Mouse (Mus musculus): ENCODE data around the gene Grk2.
"Not testable (repeated sequence)": the region's sequence is repeated elsewhere in the genome, so short reads cannot be mapped to it uniquely, and the experiment has no call there.

Grk2 gene

GRCm38 (mm10) chr19:4270187-4270586 lies 35.8 kb downstream of the Grk2 start:
- in situ Hi-C loops (cut with MseI, MboI), result no loop called here

- in situ Hi-C loops (cut with MseI, MboI), result loop anchor here in 1 of 2 experiments (5.0 kb wide), 1 partner anchor 34 kb away; no protein-coding TSS in a partner anchor
These were observed 37.3 kb downstream of the Grk2 start, which contains the start of gene Ssh3 for GRCm38 (mm10) chr19:4268566-4269361. Gene Ssh3 (minus strand): TSS chr19:4269180.

GRCm38 (mm10) chr19:4265956-4266355 lies 40.1 kb downstream of the Grk2 start:
- in situ Hi-C loops (cut with MseI, MboI), result loop anchor here in 1 of 2 experiments (5.0 kb wide), 1 partner anchor 36 kb away; no protein-coding TSS in a partner anchor

GRCm38 (mm10) chr19:4264171-4264780 lies 41.7 kb downstream of the Grk2 start:
- in situ Hi-C loops (cut with MseI, MboI), result loop anchor here in 1 of 2 experiments (5.0 kb wide), 1 partner anchor 38 kb away; no protein-coding TSS in a partner anchor

- in situ Hi-C loops (cut with MseI, MboI), result loop anchor here in 1 of 2 experiments (5.0 kb wide), 1 partner anchor 39 kb away; no protein-coding TSS in a partner anchor
These were observed 42.3 kb downstream of the Grk2 start for GRCm38 (mm10) chr19:4263702-4264101.

GRCm38 (mm10) chr19:4262756-4263155 lies 43.3 kb downstream of the Grk2 start:
- in situ Hi-C loops (cut with MseI, MboI), result loop anchor here in 1 of 2 experiments (5.0 kb wide), 1 partner anchor 40 kb away; no protein-coding TSS in a partner anchor

- in situ Hi-C loops (cut with MseI, MboI), result loop anchor here in 1 of 2 experiments (5.0 kb wide), 1 partner anchor 41 kb away; no protein-coding TSS in a partner anchor
These were observed 44.9 kb downstream of the Grk2 start for GRCm38 (mm10) chr19:4261038-4261698.

- in situ Hi-C loops (cut with MseI, MboI), result no loop called here
These were observed 48.1 kb downstream of the Grk2 start for GRCm38 (mm10) chr19:4257897-4258252.

GRCm38 (mm10) chr19:4257216-4257896 lies 48.7 kb downstream of the Grk2 start:
- in situ Hi-C loops (cut with MseI, MboI), result no loop called here

GRCm38 (mm10) chr19:4255583-4256162 lies 50.3 kb downstream of the Grk2 start:
- in situ Hi-C loops (cut with MseI, MboI), result no loop called here

GRCm38 (mm10) chr19:4254230-4254629 lies 51.8 kb downstream of the Grk2 start:
- in situ Hi-C loops (cut with MseI, MboI), result no loop called here

GRCm38 (mm10) chr19:4248683-4249082 lies 57.3 kb downstream of the Grk2 start:
- in situ Hi-C loops (cut with MseI, MboI), result not testable (repeated sequence)

- in situ Hi-C loops (cut with MseI, MboI), result no loop called here
These were observed 59.0 kb downstream of the Grk2 start for GRCm38 (mm10) chr19:4247010-4247409.

- in situ Hi-C loops (cut with MseI, MboI), result loop anchor here in 1 of 2 experiments (5.0 kb wide), 1 partner anchor 37 kb away; no protein-coding TSS in a partner anchor
These were observed 61.2 kb downstream of the Grk2 start for GRCm38 (mm10) chr19:4244775-4245174.

- in situ Hi-C loops (cut with MseI, MboI), result loop anchor here in 1 of 2 experiments (5.0 kb wide), 1 partner anchor 35 kb away; no protein-coding TSS in a partner anchor
These were observed 63.6 kb downstream of the Grk2 start for GRCm38 (mm10) chr19:4242416-4242815.

- in situ Hi-C loops (cut with MseI, MboI), result loop anchor here in 1 of 2 experiments (5.0 kb wide), 1 partner anchor 33 kb away; no protein-coding TSS in a partner anchor
These were observed 65.8 kb downstream of the Grk2 start for GRCm38 (mm10) chr19:4240247-4240668.
